Mouse (Mus musculus) neural tube, embryonic 11.5 days (tissue): ENCODE data around the gene Aldoart2. TPM values are rescaled to one million over a fixed set of nuclear protein-coding genes. Genes with fewer than 3 reads are reported as not detected.

Experiments used
- ATAC-seq: fragments of 200-750 bp; cut with Nextera tagmentation; 2 replicates; pipeline ENCODE4 v1.8.0; 2017; ENCODE audit warnings: moderate number of reproducible peaks, mild to moderate bottlenecking, moderate TSS enrichment, moderate library complexity; ENCODE audit not compliant: insufficient read depth, low FRiP score, low TSS enrichment
- DNase-seq: peaks from one replicate; pipeline ENCODE4 v3.0.0-alpha.2; 2015; ENCODE audit warnings: low spot score
- H3K27ac ChIP-seq: fragments of 300-500 bp; sonication (generic); 2 replicates; pipeline ENCODE4 v1.5.1; 2014; ENCODE audit warnings: low read depth, mild to moderate bottlenecking, low read length
- H3K27me3 ChIP-seq: fragments of 300-500 bp; sonication (generic); 2 replicates; pipeline ENCODE4 v1.6.1; 2014; ENCODE audit warnings: mild to moderate bottlenecking, low read length, mixed read lengths; ENCODE audit not compliant: control insufficient read depth, insufficient read depth
- H3K36me3 ChIP-seq: fragments of 300-500 bp; sonication (generic); 2 replicates; pipeline ENCODE4 v1.6.1; 2014; ENCODE audit warnings: mild to moderate bottlenecking, low read length, moderate library complexity, mixed read lengths; ENCODE audit not compliant: control insufficient read depth, insufficient read depth
- H3K4me1 ChIP-seq: fragments of 300-500 bp; sonication (generic); 2 replicates; pipeline ENCODE4 v1.6.1; 2014; ENCODE audit warnings: low read length, mixed read lengths; ENCODE audit not compliant: control insufficient read depth, insufficient read depth
- H3K4me2 ChIP-seq: fragments of 300-500 bp; sonication (generic); 2 replicates; pipeline ENCODE4 v1.6.1; 2014; ENCODE audit warnings: low read depth, mild to moderate bottlenecking, moderate library complexity
- H3K4me3 ChIP-seq: fragments of 300-500 bp; sonication (generic); 2 replicates; pipeline ENCODE4 v1.5.1; 2014; ENCODE audit warnings: low read depth, low read length
- H3K9ac ChIP-seq: fragments of 300-500 bp; sonication (generic); 2 replicates; pipeline ENCODE4 v1.6.1; 2014; ENCODE audit warnings: mild to moderate bottlenecking, low read length
- H3K9me3 ChIP-seq: fragments of 300-500 bp; sonication (generic); 2 replicates; pipeline ENCODE4 v1.6.1; 2016; ENCODE audit warnings: low read length; ENCODE audit not compliant: control insufficient read depth
- WGBS: fragments of 180-500 bp; shearing (Covaris S2); extraction: QIAGEN DNeasy Blood & Tissue Kit; methylation state at CpG from one replicate; pipeline ENCODE4 v1.1.7; 2014; 5-methylcytosine and 5-hydroxymethylcytosine counted together
- polyA plus RNA-seq: library from polyadenylated mRNA; unstranded; fragments of >200 nt; fragmentation: Nextera tagmentation; extraction: Ambion mirVana; gene quantifications from 2 replicates; pipeline ENCODE4 v1.2.1, GENCODE M21; 2014

Aldoart2 gene
- polyA plus RNA-seq, 1 experiment from 2014 or later = 0.19 TPM

GRCm38 (mm10) chr12:55557866-55558265 lies 7.2 kb upstream of the Aldoart2 start:
- Histone ChIP-seq H3K36me3 (no peaks in the 10 kb centered on the region), H3K9ac (no peak overlapping the region), H3K27ac (no peak overlapping the region), H3K4me3 (no peak overlapping the region), H3K9me3 (no peaks in the 10 kb centered on the region), H3K4me1 (no peaks in the 10 kb centered on the region), H3K4me2 (no peak overlapping the region), H3K27me3 (no peaks in the 10 kb centered on the region)
- WGBS = 83% methylated on average over 6 of the region's 6 CpGs
- ATAC-seq (no peak), DNase-seq (no peak)

DNA sequence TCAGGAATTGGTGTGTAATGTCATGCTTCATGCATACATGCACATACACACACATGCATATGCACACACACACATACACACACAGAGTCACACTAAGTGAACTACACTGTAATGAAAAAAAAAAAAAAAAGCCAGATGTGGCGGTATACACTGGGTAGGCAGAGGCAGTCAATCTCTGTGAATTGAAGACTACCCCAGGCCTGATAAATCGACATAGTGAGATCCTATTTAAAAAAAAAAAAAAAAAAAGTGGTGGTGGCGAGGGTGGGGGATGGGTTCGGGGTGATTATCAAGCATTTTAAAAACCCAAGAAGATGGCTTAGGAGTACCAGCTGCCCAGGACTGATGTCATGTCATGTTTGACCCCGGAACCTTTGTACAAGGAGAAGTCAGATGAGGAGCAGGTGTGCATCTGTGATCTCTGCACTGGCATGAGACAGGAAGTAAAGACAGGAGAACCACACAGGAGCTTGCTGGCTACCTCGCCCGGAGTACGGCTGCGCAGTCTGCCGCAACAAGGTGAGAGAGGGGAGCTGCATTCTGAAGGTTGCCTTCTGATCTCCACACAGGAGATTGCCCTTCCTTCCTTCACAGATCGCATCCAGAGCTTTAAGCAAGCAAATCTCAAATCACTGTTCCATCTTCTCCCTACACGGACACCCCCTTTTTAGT lies 5.7 kb upstream of the Aldoart2 start:
- Histone ChIP-seq H3K9me3 (no peaks in the 10 kb centered on the region), H3K9ac (no peak overlapping the region), H3K4me2 (no peak overlapping the region), H3K27me3 (no peaks in the 10 kb centered on the region), H3K4me3 (no peak overlapping the region), H3K27ac (no peak overlapping the region), H3K36me3 (no peaks in the 10 kb centered on the region), H3K4me1 (no peaks in the 10 kb centered on the region)
- no peak for DNase-seq
- no peak for ATAC-seq
- 89% methylated on average over 12 of the region's 12 CpGs for WGBS

DNA sequence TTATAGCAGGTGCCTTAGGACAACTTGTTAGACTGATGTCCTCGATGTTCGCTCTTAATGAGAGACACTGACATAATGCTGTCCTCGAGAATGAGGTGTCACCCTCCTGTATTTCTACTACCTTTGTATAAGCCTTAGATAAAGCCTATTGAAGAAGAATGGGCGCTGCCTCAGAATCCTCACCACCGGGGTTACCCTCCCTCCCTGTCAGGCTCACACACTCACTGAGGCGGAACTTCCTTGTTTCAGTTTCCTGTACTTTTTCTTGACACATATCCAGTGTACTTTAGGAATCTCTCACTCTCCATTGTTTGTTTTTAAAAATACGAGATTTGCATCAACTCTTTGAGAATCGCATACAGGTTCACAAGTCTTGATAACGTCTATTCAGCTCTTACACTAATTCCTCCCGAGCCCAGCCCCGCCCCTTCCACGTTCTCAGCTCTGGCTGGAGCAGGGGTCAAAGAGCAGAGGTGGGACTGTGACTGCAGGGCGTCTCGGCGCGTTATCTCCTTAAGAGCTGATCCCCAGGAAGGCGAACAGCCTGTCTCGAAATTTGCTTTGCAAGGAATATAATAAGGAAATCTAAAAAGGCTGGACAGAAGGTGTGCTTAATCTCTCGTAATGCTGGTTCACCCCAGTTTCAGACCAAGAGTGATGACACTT lies 4.9 kb upstream of the Aldoart2 start:
- no peak for DNase-seq
- H3K36me3 ChIP-seq = no peaks in the 10 kb centered on the region
- WGBS = 16% methylated on average over 19 of the region's 19 CpGs

DNA sequence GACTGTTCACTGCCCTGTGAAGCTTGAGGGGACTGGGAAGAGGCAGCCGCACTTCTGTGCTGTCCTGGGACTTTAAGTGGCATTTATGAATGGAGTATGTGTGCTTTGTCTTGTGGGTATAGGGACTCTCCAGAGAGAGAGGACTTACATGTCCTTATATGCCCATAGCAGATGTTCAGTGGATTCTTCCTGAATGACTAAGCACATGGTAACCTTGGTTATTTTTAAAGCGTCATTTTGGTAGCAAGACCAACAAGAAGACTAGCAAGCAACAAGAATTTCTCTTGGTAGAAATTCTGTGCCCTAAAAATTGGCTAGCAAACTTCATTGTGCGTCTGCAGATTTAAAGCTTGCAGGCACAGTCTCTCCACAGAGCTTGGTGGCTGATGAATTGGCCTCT lies 1.3 kb upstream of the Aldoart2 start:
- Histone ChIP-seq H3K36me3 (no peaks in the 10 kb centered on the region), H3K4me3 (no peak overlapping the region), H3K4me2 (no peak overlapping the region), H3K9ac (no peak overlapping the region), H3K9me3 (no peaks in the 10 kb centered on the region), H3K27ac (no peak overlapping the region), H3K27me3 (no peaks in the 10 kb centered on the region), H3K4me1 (no peaks in the 10 kb centered on the region)
- DNase-seq (no peak), ATAC-seq (no peak)
- 97% methylated on average over 3 of the region's 3 CpGs for WGBS

More for the DNA sequence above, 4.9 kb upstream of the Aldoart2 start:
- Histone ChIP-seq H3K27ac (no peak overlapping the region), H3K9me3 (no peaks in the 10 kb centered on the region), H3K9ac (0 out of 2 replicates have a peak overlapping the region, but pooled peaks have one; percentile 3), H3K4me1 (no peaks in the 10 kb centered on the region), H3K4me2 (peak overlapping the region; percentile 27), H3K27me3 (no peaks in the 10 kb centered on the region), H3K4me3 (no peak overlapping the region)
- ATAC-seq = no peak

DNA sequence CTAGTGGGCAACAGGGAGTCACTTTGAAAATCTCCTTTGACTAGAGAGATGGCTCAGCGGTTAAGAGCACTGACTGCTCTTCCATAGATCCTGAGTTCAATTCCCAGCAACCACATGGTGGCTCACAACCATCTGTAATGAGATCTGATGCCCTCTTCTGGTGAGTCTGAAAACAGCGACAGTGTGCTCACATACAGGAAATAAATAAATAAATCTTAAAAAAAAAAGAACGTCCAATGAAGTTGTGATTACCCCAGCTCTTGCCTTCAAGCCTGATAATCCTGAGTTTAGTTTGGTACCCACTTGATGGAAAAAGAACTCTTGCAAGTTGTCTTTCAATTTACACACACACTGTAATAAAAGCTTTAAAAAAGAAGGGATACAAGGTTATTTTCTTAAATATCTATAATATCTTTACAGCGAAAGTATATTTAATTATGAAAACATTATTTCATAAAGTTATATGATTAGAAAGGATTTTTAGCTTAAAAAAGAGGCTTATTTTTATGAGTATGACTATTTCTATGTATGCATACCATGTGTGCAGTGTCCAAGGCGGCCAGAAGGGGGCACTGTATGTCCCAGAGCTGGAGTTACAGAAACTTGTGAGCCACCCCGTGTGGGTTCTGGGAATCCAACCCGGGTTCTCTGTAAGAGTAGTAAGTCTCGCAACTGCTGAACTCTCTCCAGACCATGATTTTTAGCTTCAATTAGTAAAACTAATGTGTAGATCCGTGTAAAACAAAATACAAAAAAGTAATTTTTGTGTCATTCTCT lies 664 bp upstream of the Aldoart2 start:
- Histone ChIP-seq H3K27ac (no peak overlapping the region), H3K4me2 (no peak overlapping the region), H3K27me3 (no peaks in the 10 kb centered on the region), H3K4me3 (no peak overlapping the region), H3K36me3 (no peaks in the 10 kb centered on the region), H3K9ac (no peak overlapping the region), H3K9me3 (no peaks in the 10 kb centered on the region), H3K4me1 (no peaks in the 10 kb centered on the region)
- 87% methylated on average over 9 of the region's 9 CpGs for WGBS
- DNase-seq = no peak
- ATAC-seq = no peak

DNA sequence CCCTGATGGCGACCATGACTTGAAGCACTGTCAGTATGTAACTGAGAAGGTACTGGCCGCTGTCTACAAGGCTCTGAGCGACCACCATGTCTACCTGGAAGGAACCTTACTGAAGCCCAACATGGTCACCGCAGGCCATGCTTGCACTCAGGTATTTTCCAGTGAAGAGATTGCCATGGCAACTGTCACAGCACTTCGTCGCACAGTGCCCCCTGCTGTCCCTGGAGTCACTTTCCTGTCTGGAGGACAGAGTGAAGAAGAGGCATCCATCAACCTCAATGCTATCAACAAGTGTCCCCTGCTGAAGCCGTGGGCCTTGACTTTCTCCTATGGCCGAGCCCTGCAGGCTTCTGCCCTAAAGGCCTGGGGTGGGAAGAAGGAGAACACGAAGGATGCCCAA lies 828 bp downstream of the Aldoart2 start:
- no peaks in the 10 kb centered on the region for H3K36me3 ChIP-seq
- H3K27ac ChIP-seq = no peak overlapping the region
- H3K4me2 ChIP-seq = no peak overlapping the region
- 72% methylated on average over 9 of the region's 9 CpGs for WGBS
- no peaks in the 10 kb centered on the region for H3K27me3 ChIP-seq
- no peak overlapping the region for H3K4me3 ChIP-seq
- DNase-seq (no peak), ATAC-seq (no peak)
- H3K9me3 ChIP-seq = no peaks in the 10 kb centered on the region
- H3K9ac ChIP-seq = no peak overlapping the region
- H3K4me1 ChIP-seq = no peaks in the 10 kb centered on the region

DNA sequence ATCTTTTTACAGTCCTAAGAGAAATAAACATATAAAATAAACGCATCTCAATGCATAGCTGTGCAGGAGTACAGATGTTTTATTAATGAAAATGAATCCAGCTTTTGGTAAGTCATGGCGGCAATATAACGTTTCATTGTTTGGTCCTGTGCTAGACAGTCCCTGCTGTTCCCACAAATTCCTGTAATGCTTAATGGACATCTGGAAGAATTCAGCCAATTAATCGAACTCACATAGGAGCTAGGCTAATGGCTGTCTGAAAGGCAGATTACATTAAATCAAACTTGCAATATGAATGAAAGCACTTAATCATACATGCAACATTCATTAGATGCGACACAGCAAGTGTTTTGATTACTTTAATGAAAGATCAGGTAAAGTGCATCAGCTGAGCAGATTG lies 1.8 kb downstream of the Aldoart2 start:
- DNase-seq = no peak
- no peak for ATAC-seq

DNA sequence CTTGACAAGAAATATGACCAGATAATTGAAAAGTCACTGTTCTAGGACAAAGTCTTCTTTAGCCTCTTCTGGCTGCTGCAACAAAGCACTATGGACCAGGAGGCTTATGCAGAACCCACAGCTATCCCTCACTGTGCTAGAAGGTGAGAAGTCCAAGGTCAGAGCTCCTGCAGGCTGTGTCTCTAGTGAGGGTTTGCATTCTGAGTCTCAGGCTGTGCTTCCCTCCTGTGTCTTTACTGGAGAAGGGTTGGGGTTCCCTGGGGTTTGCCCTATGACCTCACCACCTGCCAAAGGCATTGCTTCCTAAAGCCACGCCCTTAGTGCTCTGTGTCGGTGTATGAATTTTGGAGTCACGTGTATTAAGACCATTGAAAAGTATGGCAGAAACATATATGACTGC lies 3.4 kb downstream of the Aldoart2 start:
- no peak overlapping the region for H3K9ac ChIP-seq
- H3K27me3 ChIP-seq = no peaks in the 10 kb centered on the region
- H3K27ac ChIP-seq = no peak overlapping the region
- DNase-seq (no peak), ATAC-seq (no peak)
- WGBS = 81% methylated on average over 3 of the region's 3 CpGs
- no peaks in the 10 kb centered on the region for H3K9me3 ChIP-seq
- no peak overlapping the region for H3K4me3 ChIP-seq
- no peaks in the 10 kb centered on the region for H3K4me1 ChIP-seq
- no peaks in the 10 kb centered on the region for H3K36me3 ChIP-seq
- no peak overlapping the region for H3K4me2 ChIP-seq

More for the DNA sequence above, 1.8 kb downstream of the Aldoart2 start:
- Histone ChIP-seq H3K9me3 (no peaks in the 10 kb centered on the region), H3K27ac (no peak overlapping the region), H3K9ac (no peak overlapping the region), H3K36me3 (no peaks in the 10 kb centered on the region), H3K4me2 (no peak overlapping the region), H3K4me3 (no peak overlapping the region), H3K27me3 (no peaks in the 10 kb centered on the region), H3K4me1 (no peaks in the 10 kb centered on the region)
- WGBS = 87% methylated on average over 5 of the region's 5 CpGs
